Mouse (Mus musculus): ENCODE measurements around the gene Gpr152. TPM values are rescaled to one million over a fixed set of nuclear protein-coding genes. Genes with fewer than 3 reads are reported as not detected.
"Not testable (repeated sequence)": the region's sequence is repeated elsewhere in the genome, so short reads cannot be mapped to it uniquely, and the experiment has no call there.

Gpr152 gene
- total and polyA plus RNA-seq, 3 experiments: 0.03 TPM; not detected in 2

- TF ChIP-seq MYB (IDR thresholded peaks at IDR 0.05; ENCODE audit: low read depth, low read length) (no peak), NRF1 (IDR thresholded peaks at IDR 0.05; ENCODE audit: insufficient read depth, low read depth, low read length, poor library complexity, severe bottlenecking) (peak; percentile 93), GATA1 (IDR thresholded peaks at IDR 0.05; ENCODE audit: low read depth, low read length) (no peak)
Measured at GRCm38 (mm10) chr19:4121097-4121805, 18.3 kb upstream of the Gpr152 start (continued).

GRCm38 (mm10) chr19:4121896-4122295 lies 17.7 kb upstream of the Gpr152 start:
- H3K36me3 ChIP-seq (ENCODE audit: control insufficient read depth in 1 of 2, insufficient read depth in 2 of 2, low read length in 2 of 2): peaks cover 0 to 41% of the 10 kb centered on the region in 2 experiments; a peak in 2 of 4 replicates
- TF ChIP-seq SMC3 (IDR thresholded peaks at IDR 0.05; ENCODE audit: low read depth, low read length) (0 out of 2 replicates have a peak, but pooled peaks have one; percentile 2), ZNF384 (IDR thresholded peaks at IDR 0.05; ENCODE audit: low read depth, low read length) (peak; percentile 58), MYC (IDR thresholded peaks at IDR 0.05; ENCODE audit: low read depth, low read length) (peak; percentile 46; the same call in 1 of the 2 replicates), TBP (IDR thresholded peaks at IDR 0.05; ENCODE audit: low read depth, low read length) (peak; percentile 8; the same call in 1 of the 2 replicates), ETS1 (IDR thresholded peaks at IDR 0.05; ENCODE audit: low read depth, low read length) (peak; percentile 11; the same call in 1 of the 2 replicates)

GRCm38 (mm10) chr19:4122411-4123370 lies 16.9 kb upstream of the Gpr152 start:
- peak overlapping the region; percentile 95 for H3K27ac ChIP-seq (ENCODE audit: control insufficient read depth, low read depth, low read length)
- H3K4me3 ChIP-seq (ENCODE audit: control insufficient read depth in 1 of 2, insufficient read depth in 1 of 2, low read depth in 2 of 2, low read length in 2 of 2): peak overlapping the region; percentile 35 to 53
- no peaks in the 10 kb centered on the region for H3K9me3 ChIP-seq (replicated peaks; ENCODE audit: insufficient read depth, low read length)
- H3K27me3 ChIP-seq (ENCODE audit: control insufficient read depth in 1 of 2, insufficient read depth in 2 of 2, low read length in 2 of 2): no peaks in the 10 kb centered on the region
- H3K4me1 ChIP-seq (ENCODE audit: control insufficient read depth in 1 of 2, insufficient read depth in 2 of 2, low read length in 2 of 2): peaks cover 25 to 27% of the 10 kb centered on the region in 2 experiments
- peak overlapping the region; percentile 64 for H3K9ac ChIP-seq (ENCODE audit: control insufficient read depth, low read depth, low read length, poor library complexity, severe bottlenecking)
- DNase-seq (ENCODE audit: low read depth, low spot score): peak; percentile 88
- peaks cover 7% of the 10 kb centered on the region for H3K79me2 ChIP-seq (ENCODE audit: control insufficient read depth, insufficient read depth, low read length, poor library complexity)
- H3K36me3 ChIP-seq (ENCODE audit: control insufficient read depth in 1 of 2, insufficient read depth in 2 of 2, low read length in 2 of 2): peaks cover 0 to 41% of the 10 kb centered on the region in 2 experiments; a peak in 2 of 4 replicates
- TF ChIP-seq KAT2A (conservative IDR thresholded peaks at IDR 0.05; ENCODE audit: low read depth, low read length) (no peak), JUND (IDR thresholded peaks at IDR 0.05; ENCODE audit: low read depth, low read length) (0 out of 2 replicates have a peak, but pooled peaks have one; percentile 43), SIN3A (IDR thresholded peaks at IDR 0.05; ENCODE audit: low read length) (peak; percentile 28; the same call in 1 of the 2 replicates), ZNF384 (IDR thresholded peaks at IDR 0.05; ENCODE audit: low read depth, low read length) (peak; percentile 78), CTCF (IDR thresholded peaks at IDR 0.05 in 2 of 3, conservative IDR thresholded peaks at IDR 0.05 in 1 of 3; ENCODE audit: control insufficient read depth in 1 of 3, insufficient read depth in 1 of 3, low read depth in 2 of 3, low read length in 3 of 3, poor library complexity in 1 of 3, severe bottlenecking in 1 of 3) (peak in 1 of 3 experiments; percentile 32; a peak in 2 of 6 replicates), SMC3 (IDR thresholded peaks at IDR 0.05; ENCODE audit: low read depth, low read length) (no peak), MAFK (IDR thresholded peaks at IDR 0.05; ENCODE audit: borderline replicate concordance, low read depth, low read length) (peak; percentile 99), TBP (IDR thresholded peaks at IDR 0.05; ENCODE audit: low read depth, low read length) (0 out of 2 replicates have a peak, but pooled peaks have one; percentile 60), RCOR1 (IDR thresholded peaks at IDR 0.05; ENCODE audit: low read depth, low read length) (peak; percentile 58; the same call in 1 of the 2 replicates), UBTF (IDR thresholded peaks at IDR 0.05; ENCODE audit: borderline replicate concordance, insufficient read depth, low read depth, low read length) (no peak), MEF2A (IDR thresholded peaks at IDR 0.05; ENCODE audit: extremely low read depth, insufficient replicate concordance, low read depth, low read length, poor library complexity, severe bottlenecking) (no peak), E2F4 (IDR thresholded peaks at IDR 0.05; ENCODE audit: borderline replicate concordance, low read depth, low read length) (no peak), CHD1 (IDR thresholded peaks at IDR 0.05; ENCODE audit: low read depth, low read length) (0 out of 2 replicates have a peak, but pooled peaks have one; percentile 18), MAZ (IDR thresholded peaks at IDR 0.05; ENCODE audit: low read depth, low read length) (0 out of 2 replicates have a peak, but pooled peaks have one; percentile 18), GABPA (IDR thresholded peaks at IDR 0.05; ENCODE audit: low read depth, low read length) (peak; percentile 85), NRF1 (IDR thresholded peaks at IDR 0.05; ENCODE audit: insufficient read depth, low read depth, low read length, poor library complexity, severe bottlenecking) (no peak), MXI1 (IDR thresholded peaks at IDR 0.05; ENCODE audit: low read depth, low read length) (peak; percentile 58), ZKSCAN1 (IDR thresholded peaks at IDR 0.05; ENCODE audit: low read depth, low read length) (no peak), HCFC1 (IDR thresholded peaks at IDR 0.05; ENCODE audit: low read depth, low read length) (peak; percentile 50)

More at GRCm38 (mm10) chr19:4121896-4122295, 17.7 kb upstream of the Gpr152 start:
- H3K9me3 ChIP-seq (replicated peaks; ENCODE audit: insufficient read depth, low read length); H3K4me3 ChIP-seq (ENCODE audit: control insufficient read depth in 1 of 2, insufficient read depth in 1 of 2, low read depth in 2 of 2, low read length in 2 of 2); H3K27me3 ChIP-seq (ENCODE audit: control insufficient read depth in 1 of 2, insufficient read depth in 2 of 2, low read length in 2 of 2); H3K79me2 ChIP-seq (ENCODE audit: control insufficient read depth, insufficient read depth, low read length, poor library complexity); H3K9ac ChIP-seq (ENCODE audit: control insufficient read depth, low read depth, low read length, poor library complexity, severe bottlenecking): not testable (repeated sequence)
- DNase-seq (ENCODE audit: low read depth, low spot score): peak; percentile 71
- H3K4me1 ChIP-seq (ENCODE audit: control insufficient read depth in 1 of 2, insufficient read depth in 2 of 2, low read length in 2 of 2): peaks cover 25 to 27% of the 10 kb centered on the region in 2 experiments
- H3K27ac ChIP-seq (ENCODE audit: control insufficient read depth, low read depth, low read length): peak overlapping the region; percentile 95

All from MEL (cell line).